ENCODE assay signal across 10 mouse cellular contexts in the genomic region with DNA sequence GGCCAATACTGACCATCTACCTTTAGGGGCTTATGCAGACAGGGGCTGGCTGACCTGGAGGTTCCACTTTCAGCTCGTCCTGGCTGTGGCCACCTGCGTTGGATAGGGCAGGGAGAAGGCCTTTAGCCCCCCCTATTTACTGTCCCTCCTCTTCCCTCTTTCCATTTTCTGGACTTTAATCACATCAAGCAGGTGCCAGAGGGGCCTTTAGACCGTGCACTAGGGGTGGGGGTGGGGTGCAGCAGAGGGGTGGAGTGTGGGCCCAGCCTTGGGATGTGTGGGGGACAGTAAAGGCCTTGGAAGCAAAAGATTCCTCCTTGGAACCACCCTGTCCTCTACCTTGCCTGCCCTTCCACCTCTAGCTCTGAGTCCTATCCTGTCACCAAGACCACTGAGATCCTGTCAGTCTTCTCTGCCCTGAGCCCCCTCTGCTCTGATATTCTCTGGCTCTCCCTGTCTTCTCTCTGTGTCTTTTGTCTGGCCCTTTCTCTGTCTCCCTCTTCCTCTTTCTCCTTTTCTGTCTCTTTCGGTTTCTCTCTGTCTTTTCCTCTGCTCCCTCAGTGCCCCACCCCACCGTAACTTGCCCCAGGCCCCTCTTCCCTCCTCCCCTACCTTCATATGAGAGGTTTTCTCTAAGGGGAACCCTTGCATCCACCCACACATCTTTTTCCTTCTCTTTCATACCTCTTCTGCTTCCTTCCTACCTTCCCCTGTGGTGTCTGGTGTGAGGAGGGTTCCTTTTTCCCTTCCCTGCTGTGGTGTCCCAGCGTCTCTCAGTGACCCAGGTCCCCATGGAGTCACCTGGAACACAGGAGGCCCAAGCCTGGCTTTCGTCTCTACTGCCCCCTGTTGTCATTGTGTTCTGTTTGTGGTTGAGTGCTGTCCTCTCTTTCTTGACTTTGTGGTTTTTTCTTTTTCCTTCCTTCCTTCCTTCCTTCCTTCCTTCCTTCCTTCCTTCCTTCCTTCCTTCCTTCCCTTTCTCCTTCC. TPM values are rescaled to one million over a fixed set of nuclear protein-coding genes. Genes with fewer than 3 reads are reported as not detected.
DNase-seq lines count a peak whose midpoint lies in the region; ATAC-seq and TF ChIP-seq lines count a peak whose summit lies in the region.
"Had no signal": no experiment of that assay in that cellular context is flagged by ENCODE, and none has a peak within 500 bp of the region (broad histone marks: within the 10 kb centered on the region; RNA-seq: fewer than 3 reads in every experiment).

No protein-coding gene starts in this region.

- H3K27me3 ChIP-seq in heart, postnatal 0 days (ENCODE audit: control insufficient read depth, insufficient read depth, low read length), result no peaks in the 10 kb centered on the region
- peaks cover 70% of the 10 kb centered on the region for H3K27me3 ChIP-seq in midbrain, embryonic 13.5 days
- H3K27me3 ChIP-seq in midbrain, embryonic 11.5 days (ENCODE audit: control insufficient read depth, insufficient read depth, low read length), result peaks cover 59% of the 10 kb centered on the region
- H3K27me3 ChIP-seq in liver, embryonic 13.5 days, result peaks cover 3% of the 10 kb centered on the region; the same call in 1 of the 2 replicates
- H3K27me3 ChIP-seq in stomach, embryonic 15.5 days (replicated peaks), result no peaks in the 10 kb centered on the region; the same call in 1 of the 2 replicates

- H3K9me3 ChIP-seq in heart, postnatal 0 days (replicated peaks; ENCODE audit: control insufficient read depth, low read length), result no peaks in the 10 kb centered on the region
- H3K9me3 ChIP-seq in midbrain, embryonic 13.5 days, result no peaks in the 10 kb centered on the region
- H3K9me3 ChIP-seq in midbrain, embryonic 11.5 days (ENCODE audit: control insufficient read depth, low read length), result no peaks in the 10 kb centered on the region
- H3K9me3 ChIP-seq in liver, embryonic 13.5 days (replicated peaks), result no peaks in the 10 kb centered on the region
- no peaks in the 10 kb centered on the region for H3K9me3 ChIP-seq in stomach, embryonic 15.5 days

- intact Hi-C loops in heart, postnatal 10 days (cut with DNase I), result no loop called here

- no peak for ATAC-seq in heart, postnatal 0 days (ENCODE audit: insufficient read depth, low read depth)
- 0 out of 2 replicates have a peak, but pooled peaks have one; percentile 13 for ATAC-seq in midbrain, embryonic 13.5 days
- ATAC-seq in midbrain, embryonic 11.5 days (ENCODE audit: low FRiP score), result no peak
- no peak; the same call in 1 of the 2 replicates for ATAC-seq in liver, embryonic 13.5 days (ENCODE audit: low read depth)
- no peak for ATAC-seq in stomach, embryonic 15.5 days (ENCODE audit: insufficient read depth, low FRiP score, low read depth)
- ATAC-seq: inflammation-experienced regulatory T-cells, adult 6 months had no signal

- H3K4me2 ChIP-seq in heart, postnatal 0 days (ENCODE audit: low read depth, low read length), result peak overlapping the region; percentile 60
- no peak overlapping the region for H3K4me2 ChIP-seq in midbrain, embryonic 13.5 days (replicated peaks)
- no peak overlapping the region for H3K4me2 ChIP-seq in midbrain, embryonic 11.5 days
- H3K4me2 ChIP-seq in liver, embryonic 13.5 days, result peak overlapping the region; percentile 26; the same call in 1 of the 2 replicates
- H3K4me2 ChIP-seq in stomach, embryonic 15.5 days, result peak overlapping the region; percentile 49; the same call in 1 of the 2 replicates

- no peaks in the 10 kb centered on the region for H3K4me1 ChIP-seq in heart, postnatal 0 days (ENCODE audit: control insufficient read depth, insufficient read depth)
- no peaks in the 10 kb centered on the region for H3K4me1 ChIP-seq in midbrain, embryonic 13.5 days (replicated peaks)
- H3K4me1 ChIP-seq in midbrain, embryonic 11.5 days (ENCODE audit: control insufficient read depth, insufficient read depth, low read length), result no peaks in the 10 kb centered on the region
- H3K4me1 ChIP-seq in liver, embryonic 13.5 days (replicated peaks), result no peaks in the 10 kb centered on the region
- H3K4me1 ChIP-seq in stomach, embryonic 15.5 days, result no peaks in the 10 kb centered on the region

- no peak for TF ChIP-seq EP300 in heart, postnatal 0 days (IDR thresholded peaks at IDR 0.05; ENCODE audit: low read depth)

- no peak for TF ChIP-seq CTCF in heart, postnatal 0 days (IDR thresholded peaks at IDR 0.05; ENCODE audit: low read depth)

- no peak overlapping the region for H3K9ac ChIP-seq in heart, postnatal 0 days (replicated peaks; ENCODE audit: low read depth, low read length)
- H3K9ac ChIP-seq in midbrain, embryonic 13.5 days (replicated peaks), result no peak overlapping the region
- H3K9ac ChIP-seq in midbrain, embryonic 11.5 days (ENCODE audit: low read length), result no peak overlapping the region
- no peak overlapping the region for H3K9ac ChIP-seq in liver, embryonic 13.5 days
- H3K9ac ChIP-seq in stomach, embryonic 15.5 days, result no peak overlapping the region

- H3K4me3 ChIP-seq in heart, postnatal 0 days (ENCODE audit: low read depth, low read length), result peak overlapping the region; percentile 51
- no peak overlapping the region for H3K4me3 ChIP-seq in midbrain, embryonic 13.5 days (replicated peaks)
- H3K4me3 ChIP-seq in midbrain, embryonic 11.5 days (ENCODE audit: low read depth, low read length), result no peak overlapping the region
- no peak overlapping the region for H3K4me3 ChIP-seq in liver, embryonic 13.5 days (replicated peaks)
- no peak overlapping the region for H3K4me3 ChIP-seq in stomach, embryonic 15.5 days (replicated peaks)

- peak overlapping the region; percentile 89 for H3K27ac ChIP-seq in heart, postnatal 0 days (ENCODE audit: low read depth)
- no peak overlapping the region for H3K27ac ChIP-seq in midbrain, embryonic 13.5 days
- no peak overlapping the region for H3K27ac ChIP-seq in midbrain, embryonic 11.5 days (ENCODE audit: low read depth, low read length)
- no peak overlapping the region for H3K27ac ChIP-seq in liver, embryonic 13.5 days
- H3K27ac ChIP-seq in stomach, embryonic 15.5 days, result no peak overlapping the region

- no peak for DNase-seq in heart, postnatal 0 days (ENCODE audit: low spot score)
- DNase-seq in heart, postnatal 10 days, result no peak
- no peak for DNase-seq in midbrain, embryonic 11.5 days (ENCODE audit: low spot score, missing footprints)
- DNase-seq in liver, embryonic 13.5 days, result no peak
- DNase-seq in left cerebral cortex, adult 8-10 months (ENCODE audit: low spot score in 2 of 2), result no peak
- DNase-seq in frontal cortex, postnatal 14 days (ENCODE audit: low spot score in 2 of 2), result no peak
- DNase-seq: cerebellum, adult 11 months had no signal

- 51% methylated on average over 7 of the region's 7 CpGs for WGBS in heart, postnatal 0 days
- 66% methylated on average over 7 of the region's 7 CpGs for WGBS in midbrain, embryonic 13.5 days
- WGBS in midbrain, embryonic 11.5 days, result 61% methylated on average over 7 of the region's 7 CpGs
- WGBS in liver, embryonic 13.5 days (ENCODE audit: insufficient replicate concordance), result 39% methylated on average over 7 of the region's 7 CpGs
- 62% methylated on average over 7 of the region's 7 CpGs for WGBS in stomach, embryonic 15.5 days

- no peaks in the 10 kb centered on the region for H3K36me3 ChIP-seq in heart, postnatal 0 days (replicated peaks; ENCODE audit: control insufficient read depth, insufficient read depth, low read length)
- no peaks in the 10 kb centered on the region for H3K36me3 ChIP-seq in midbrain, embryonic 13.5 days
- H3K36me3 ChIP-seq in midbrain, embryonic 11.5 days (ENCODE audit: control insufficient read depth, insufficient read depth, low read length), result no peaks in the 10 kb centered on the region
- H3K36me3 ChIP-seq in liver, embryonic 13.5 days, result no peaks in the 10 kb centered on the region
- no peaks in the 10 kb centered on the region for H3K36me3 ChIP-seq in stomach, embryonic 15.5 days

RNA-seq across cellular contexts. Expression of a gene that starts 35.9 kb away (rescaled TPM):
- 126 and 131 TPM in 2 replicates for total RNA-seq in heart, postnatal 0 days (2014; rRNA removed; ENCODE audit: low replicate concordance)
- 51.7 and 54.3 TPM in 2 replicates for polyA plus RNA-seq in heart, postnatal 0 days (2015; fragmentation: Nextera tagmentation; extraction: Ambion mirVana)
- total RNA-seq in heart, postnatal 10 days (2021), result 10 to 100 TPM; 66.9 to 69.9 TPM
- 3.2 TPM in 2 replicates for polyA plus RNA-seq in midbrain, embryonic 13.5 days (2015; fragmentation: Nextera tagmentation; extraction: Ambion mirVana)
- 1.1 and 1.8 TPM in 2 replicates for polyA plus RNA-seq in midbrain, embryonic 11.5 days (2014; fragmentation: Nextera tagmentation; extraction: Ambion mirVana)
- polyA plus RNA-seq in liver, embryonic 13.5 days (2015; fragmentation: Nextera tagmentation; extraction: Ambion mirVana), result 0.51 and 0.60 TPM in 2 replicates
- polyA plus RNA-seq in stomach, embryonic 15.5 days (2015; fragmentation: Nextera tagmentation; extraction: Ambion mirVana), result 2.7 TPM in 2 replicates
- total RNA-seq in left cerebral cortex, adult 8-10 months (2022), result 100 to 1,000 TPM; 134 to 144 (median 138) TPM

RNA-seq across cellular contexts. Expression of a gene that starts 52.9 kb away (rescaled TPM):
- total RNA-seq in heart, postnatal 0 days (2014; rRNA removed; ENCODE audit: low replicate concordance), result 42.3 and 45.7 TPM in 2 replicates
- 16.6 and 17.6 TPM in 2 replicates for polyA plus RNA-seq in heart, postnatal 0 days (2015; fragmentation: Nextera tagmentation; extraction: Ambion mirVana)
- total RNA-seq in heart, postnatal 10 days (2021), result 10 to 100 TPM; 41.7 to 55.2 TPM
- 39.6 and 45.6 TPM in 2 replicates for polyA plus RNA-seq in midbrain, embryonic 13.5 days (2015; fragmentation: Nextera tagmentation; extraction: Ambion mirVana)
- 29.4 and 30.1 TPM in 2 replicates for polyA plus RNA-seq in midbrain, embryonic 11.5 days (2014; fragmentation: Nextera tagmentation; extraction: Ambion mirVana)
- polyA plus RNA-seq in liver, embryonic 13.5 days (2015; fragmentation: Nextera tagmentation; extraction: Ambion mirVana), result 18.2 and 25.7 TPM in 2 replicates
- 34.4 and 39.6 TPM in 2 replicates for polyA plus RNA-seq in stomach, embryonic 15.5 days (2015; fragmentation: Nextera tagmentation; extraction: Ambion mirVana)
- 10 to 100 TPM; 42.0 to 54.4 (median 46.4) TPM for total RNA-seq in left cerebral cortex, adult 8-10 months (2022)

Comparison
In these comparisons a context has a peak if more than half of its experiments do, and no peak if none do; other contexts are left out.
1. H3K4me2 ChIP-seq: peak in heart, postnatal 0 days (single experiment), liver, embryonic 13.5 days (single experiment) and stomach, embryonic 15.5 days (single experiment); none in midbrain, embryonic 13.5 days (single experiment) and midbrain, embryonic 11.5 days (single experiment).
2. RNA of a gene that starts 35.9 kb away (polyA plus RNA-seq): 51.7 to 54.3 TPM in heart, postnatal 0 days; 3.2 TPM in midbrain, embryonic 13.5 days, 2.7 TPM in stomach, embryonic 15.5 days, 1.1 to 1.8 TPM in midbrain, embryonic 11.5 days and 0.51 to 0.60 TPM in liver, embryonic 13.5 days; every median in the first group is over 10 times any median in the second.